Mouse (Mus musculus) stomach, embryonic 16.5 days (tissue): ENCODE data around the gene Zfp747. TPM values are rescaled to one million over a fixed set of nuclear protein-coding genes. Genes with fewer than 3 reads are reported as not detected.
"Not testable (repeated sequence)": the region's sequence is repeated elsewhere in the genome, so short reads cannot be mapped to it uniquely, and the experiment has no call there.

Source experiments
- ATAC-seq: fragments of 200-750 bp; cut with Nextera tagmentation; 2 replicates; pipeline ENCODE4 v1.8.0; 2017; ENCODE audit warnings: moderate number of reproducible peaks, moderate TSS enrichment; ENCODE audit not compliant: insufficient read depth, low FRiP score
- H3K27ac ChIP-seq: fragments of 300-500 bp; sonication (generic); 2 replicates; pipeline ENCODE4 v1.5.1; 2014; ENCODE audit warnings: low read length
- H3K27me3 ChIP-seq: fragments of 300-500 bp; sonication (generic); 2 replicates; pipeline ENCODE4 v1.6.1; 2014; ENCODE audit warnings: low read length, control low read depth, mixed read lengths; ENCODE audit not compliant: control insufficient read depth, insufficient read depth
- H3K36me3 ChIP-seq: fragments of 300-500 bp; sonication (generic); 2 replicates; pipeline ENCODE4 v1.6.1; 2014; ENCODE audit warnings: low read length; ENCODE audit not compliant: control insufficient read depth, insufficient read depth
- H3K4me1 ChIP-seq: fragments of 300-500 bp; sonication (generic); 2 replicates; pipeline ENCODE4 v1.6.1; 2014; ENCODE audit warnings: low read length, control low read depth, mixed read lengths; ENCODE audit not compliant: control insufficient read depth, insufficient read depth
- H3K4me2 ChIP-seq: fragments of 300-500 bp; sonication (generic); 2 replicates; pipeline ENCODE4 v1.6.1; 2014; ENCODE audit warnings: low read depth, low read length, mixed read lengths
- H3K4me3 ChIP-seq: fragments of 300-500 bp; sonication (generic); replicated peaks from 2 replicates; pipeline ENCODE4 v1.5.1; 2014; ENCODE audit warnings: mild to moderate bottlenecking, low read length
- H3K9ac ChIP-seq: fragments of 300-500 bp; sonication (generic); 2 replicates; pipeline ENCODE4 v1.6.1; 2014; ENCODE audit warnings: low read length
- H3K9me3 ChIP-seq: fragments of 300-500 bp; sonication (generic); replicated peaks from 2 replicates; pipeline ENCODE4 v1.6.1; 2016; ENCODE audit warnings: low read length, control low read depth; ENCODE audit not compliant: control insufficient read depth
- WGBS: fragments of 180-500 bp; shearing (Covaris S2); extraction: QIAGEN DNeasy Blood & Tissue Kit; methylation state at CpG from one replicate; pipeline ENCODE4 v1.1.7; 2014; 5-methylcytosine and 5-hydroxymethylcytosine counted together
- polyA plus RNA-seq: library from polyadenylated mRNA; unstranded; fragments of >200 nt; fragmentation: Nextera tagmentation; extraction: Ambion mirVana; gene quantifications from 2 replicates; pipeline ENCODE4 v1.2.1, GENCODE M21; 2015

The Zfp747 gene
- polyA plus RNA-seq, 1 experiment from 2014 or later: 9.6 TPM

DNA sequence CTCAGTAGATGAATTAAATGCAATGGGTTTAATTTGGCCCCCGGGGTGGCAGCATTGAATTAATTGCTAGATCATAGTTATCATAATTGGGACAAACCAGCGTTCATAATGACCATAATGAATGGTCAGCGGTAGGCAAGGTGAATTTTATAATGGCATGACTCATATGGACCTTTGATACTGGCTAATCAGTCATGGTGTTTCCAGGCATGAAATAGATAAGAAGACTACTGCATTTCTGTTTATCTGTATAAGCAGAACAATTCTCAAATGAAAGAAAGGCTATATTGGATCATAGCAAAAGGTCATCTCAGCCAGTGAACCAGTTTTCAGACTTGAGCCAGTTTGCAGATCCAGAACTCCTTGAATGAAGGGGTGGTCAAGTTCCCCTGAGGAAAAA, 24.5 kb upstream of the Zfp747 start:
- Histone ChIP-seq H3K36me3 (peaks cover 3% of the 10 kb centered on the region; the same call in 1 of the 2 replicates), H3K9ac (no peak overlapping the region), H3K27ac (no peak overlapping the region), H3K4me1 (no peaks in the 10 kb centered on the region), H3K4me2 (no peak overlapping the region), H3K4me3 (no peak overlapping the region), H3K27me3 (no peaks in the 10 kb centered on the region), H3K9me3 (no peaks in the 10 kb centered on the region)
- no peak for ATAC-seq
- 65% methylated on average over 3 of the region's 3 CpGs for WGBS

DNA sequence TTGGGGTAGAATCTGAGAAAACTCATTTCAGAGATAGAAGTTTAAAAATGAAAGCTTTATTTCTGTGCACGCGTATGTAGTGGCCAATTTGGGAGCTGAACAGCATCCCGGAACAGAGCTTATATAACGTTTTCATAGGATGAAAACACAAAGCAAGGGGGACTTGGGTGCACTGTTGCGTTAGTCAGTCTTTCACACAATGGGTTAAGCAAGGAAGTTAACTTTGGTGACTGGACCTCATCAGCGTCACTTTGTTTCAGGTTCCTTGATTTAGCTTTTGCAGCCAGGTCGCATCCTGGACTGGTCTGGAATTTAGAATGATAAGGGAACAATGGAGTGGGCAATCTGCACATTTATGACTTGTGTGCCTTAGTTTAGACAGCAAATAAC, 18.1 kb upstream of the Zfp747 start:
- WGBS: 9% methylated on average over 7 of the region's 7 CpGs
- H3K4me1 ChIP-seq: peaks cover 10% of the 10 kb centered on the region
- H3K4me3 ChIP-seq: peak overlapping the region; percentile 66
- H3K36me3 ChIP-seq: peaks cover 5% of the 10 kb centered on the region; the same call in 1 of the 2 replicates
- H3K9ac ChIP-seq: peak overlapping the region; percentile 65
- H3K4me2 ChIP-seq: peak overlapping the region; percentile 72
- no peak for ATAC-seq
- H3K27ac ChIP-seq: peak overlapping the region; percentile 63
- no peaks in the 10 kb centered on the region for H3K9me3 ChIP-seq
- no peaks in the 10 kb centered on the region for H3K27me3 ChIP-seq

DNA sequence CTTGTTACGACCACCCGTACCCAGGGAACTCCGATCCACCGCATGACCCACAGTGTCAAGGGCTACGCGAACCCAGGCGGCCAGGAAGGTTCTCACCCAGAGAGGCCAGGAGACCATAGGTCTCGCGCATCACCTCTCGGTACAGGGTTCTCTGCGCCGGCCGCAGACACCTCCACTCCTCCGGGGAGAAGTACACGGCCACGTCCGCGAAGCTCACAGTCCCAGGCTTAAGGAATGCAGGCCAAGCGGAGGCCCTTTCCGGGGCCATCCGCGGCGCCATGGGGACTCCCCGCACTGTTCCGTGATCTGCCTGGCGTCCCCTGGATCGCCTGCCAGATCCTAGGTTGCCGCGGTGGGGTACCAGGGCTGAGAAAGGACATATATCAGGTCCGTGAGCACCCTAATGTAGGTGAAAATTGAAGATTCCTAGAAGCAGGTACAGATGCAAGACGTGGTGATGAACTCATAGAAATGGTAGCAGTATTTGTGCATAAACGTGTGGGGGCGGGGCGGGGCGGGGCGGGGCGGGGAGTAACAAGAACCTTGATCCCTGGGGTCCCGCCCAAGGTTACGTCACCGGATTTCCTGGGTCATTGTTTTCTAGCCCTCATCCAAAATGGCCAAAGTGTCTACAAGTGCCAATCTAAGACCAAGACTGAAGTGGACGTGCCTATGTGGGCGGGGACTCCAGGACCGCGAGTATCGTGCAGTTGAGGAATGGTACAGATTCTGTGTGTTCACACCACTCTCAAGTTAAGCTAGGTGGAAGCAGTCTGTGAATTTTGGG, 17.5 kb upstream of the Zfp747 start, which contains the start of gene E430018J23Rik:
E430018J23Rik (minus strand) TSS at position 473 of the 787 bp plus-strand sequence.
- peak within 1 kb of the TSS; percentile 66 for H3K4me3 ChIP-seq
- H3K4me2 ChIP-seq: peak within 1 kb of the TSS; percentile 72
- WGBS: under 1% methylated on average over 45 of the region's 45 CpGs
- peaks cover 5% of the 10 kb centered on the region; the same call in 1 of the 2 replicates for H3K36me3 ChIP-seq
- peaks cover 10% of the 10 kb centered on the region for H3K4me1 ChIP-seq
- H3K27ac ChIP-seq: peak within 1 kb of the TSS; percentile 85
- peak; percentile 97 for ATAC-seq
- H3K27me3 ChIP-seq: no peaks in the 10 kb centered on the region
- no peaks in the 10 kb centered on the region for H3K9me3 ChIP-seq
- H3K9ac ChIP-seq: peak within 1 kb of the TSS; percentile 88

DNA sequence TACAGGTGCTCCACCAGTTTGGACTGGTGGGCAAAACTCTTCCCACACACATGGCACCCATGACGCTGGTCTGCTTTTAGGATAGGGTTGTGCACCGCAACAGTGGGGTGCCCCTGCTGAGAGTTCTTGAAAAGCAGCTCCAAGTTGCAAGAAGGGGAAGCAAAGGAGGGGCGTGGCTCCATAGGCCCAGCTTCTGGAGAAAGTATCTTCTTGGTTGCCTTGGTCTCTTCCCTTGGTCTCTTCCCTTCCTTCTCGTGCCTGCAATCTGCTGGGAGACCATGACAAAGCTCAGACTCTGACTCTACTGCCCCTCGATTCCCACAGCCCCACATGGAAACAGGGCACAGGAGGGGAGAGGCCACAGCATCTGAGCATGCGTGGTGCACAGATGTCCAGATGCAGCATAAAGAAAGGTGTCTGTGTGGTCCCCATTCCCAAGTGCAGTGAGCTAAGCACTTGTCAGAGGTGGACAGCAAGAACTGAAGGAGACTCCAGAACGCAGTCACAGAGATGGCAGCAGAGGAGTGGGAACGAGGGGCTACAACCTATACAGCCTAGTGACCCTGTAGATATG, 16.5 kb upstream of the Zfp747 start:
- peak overlapping the region; percentile 88 for H3K9ac ChIP-seq
- no peaks in the 10 kb centered on the region for H3K9me3 ChIP-seq
- H3K4me2 ChIP-seq: peak overlapping the region; percentile 72
- H3K36me3 ChIP-seq: peaks cover 5% of the 10 kb centered on the region; the same call in 1 of the 2 replicates
- no peak overlapping the region for H3K27ac ChIP-seq
- no peaks in the 10 kb centered on the region for H3K27me3 ChIP-seq
- 81% methylated on average over 8 of the region's 8 CpGs for WGBS
- H3K4me1 ChIP-seq: peaks cover 10% of the 10 kb centered on the region
- ATAC-seq: no peak
- H3K4me3 ChIP-seq: peak overlapping the region; percentile 66

DNA sequence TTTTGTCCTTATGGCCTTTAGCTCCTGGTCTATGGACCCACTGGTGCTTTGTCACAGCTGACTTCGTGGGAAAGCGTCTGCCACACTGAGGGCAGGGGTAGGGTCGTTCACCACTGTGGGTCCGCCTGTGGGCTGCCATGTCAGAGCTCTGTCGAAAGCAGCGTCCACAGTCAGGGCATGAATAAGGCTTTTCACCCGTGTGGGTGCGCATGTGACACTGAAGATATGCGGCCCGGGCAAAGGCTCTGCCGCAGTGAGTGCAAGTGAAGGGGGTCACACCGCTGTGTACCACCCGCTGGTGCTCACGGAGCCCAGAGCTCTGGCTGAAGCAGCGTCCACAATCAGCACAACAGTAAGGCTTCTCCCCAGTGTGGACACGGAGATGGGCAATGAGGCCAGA, 15.7 kb upstream of the Zfp747 start:
- no peak overlapping the region for H3K4me3 ChIP-seq
- no peaks in the 10 kb centered on the region for H3K27me3 ChIP-seq
- peaks cover 5% of the 10 kb centered on the region; the same call in 1 of the 2 replicates for H3K36me3 ChIP-seq
- no peak for ATAC-seq
- WGBS: 95% methylated on average over 16 of the region's 16 CpGs
- no peak overlapping the region for H3K4me2 ChIP-seq
- H3K9ac ChIP-seq: no peak overlapping the region
- H3K9me3 ChIP-seq: no peaks in the 10 kb centered on the region
- H3K4me1 ChIP-seq: peaks cover 10% of the 10 kb centered on the region
- no peak overlapping the region for H3K27ac ChIP-seq

DNA sequence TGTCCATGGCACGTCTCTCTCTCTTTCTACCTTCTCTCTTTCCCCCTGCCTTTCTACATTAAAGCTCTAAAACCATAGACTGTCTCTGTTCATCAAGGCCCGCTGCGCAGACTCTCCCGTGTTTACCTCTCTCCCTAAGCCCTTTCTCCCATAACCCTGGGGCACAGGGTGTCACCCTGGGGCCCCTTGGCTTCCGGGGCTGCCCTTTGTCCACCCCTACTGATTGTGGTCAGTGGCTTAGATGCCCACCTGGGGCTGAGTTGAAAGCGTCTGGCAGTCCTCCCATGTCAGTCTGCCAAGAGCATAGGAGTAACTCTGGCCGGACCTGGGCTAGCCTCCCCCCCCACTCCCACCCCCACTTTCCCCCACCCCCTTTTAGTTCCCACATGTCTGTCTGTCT, 14.5 kb upstream of the Zfp747 start:
- H3K9ac ChIP-seq: no peak overlapping the region
- H3K4me3 ChIP-seq: no peak overlapping the region
- H3K27ac ChIP-seq: no peak overlapping the region
- H3K4me1 ChIP-seq: peaks cover 10% of the 10 kb centered on the region
- H3K36me3 ChIP-seq: peaks cover 5% of the 10 kb centered on the region; the same call in 1 of the 2 replicates
- H3K27me3 ChIP-seq: no peaks in the 10 kb centered on the region
- ATAC-seq: no peak
- WGBS: 79% methylated on average over 7 of the region's 7 CpGs
- no peak overlapping the region for H3K4me2 ChIP-seq
- H3K9me3 ChIP-seq: no peaks in the 10 kb centered on the region

DNA sequence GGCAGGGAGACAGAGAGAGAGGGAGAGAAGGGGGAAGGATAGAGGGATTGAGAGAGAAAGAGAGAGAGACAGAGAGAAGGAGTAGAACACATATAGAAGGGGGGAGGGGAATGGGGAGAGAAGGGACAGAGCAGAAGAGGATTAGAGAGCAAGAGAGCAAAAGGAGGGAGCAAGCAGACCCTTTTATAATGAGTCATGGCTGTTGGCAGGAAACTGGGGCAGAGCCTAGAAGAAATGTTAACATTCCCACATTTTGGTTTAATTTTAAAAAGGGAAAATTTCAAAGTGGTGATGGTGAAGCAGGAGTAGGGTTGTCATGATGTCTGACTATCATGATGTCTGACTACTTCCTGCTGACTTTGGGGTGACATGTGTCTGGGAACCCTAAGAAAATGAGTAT, 12.4 kb upstream of the Zfp747 start:
- H3K9ac ChIP-seq, H3K4me1 ChIP-seq, H3K4me3 ChIP-seq, H3K4me2 ChIP-seq, H3K27ac ChIP-seq, H3K9me3 ChIP-seq, ATAC-seq, H3K27me3 ChIP-seq: not testable (repeated sequence)
- peaks cover 13% of the 10 kb centered on the region for H3K36me3 ChIP-seq

DNA sequence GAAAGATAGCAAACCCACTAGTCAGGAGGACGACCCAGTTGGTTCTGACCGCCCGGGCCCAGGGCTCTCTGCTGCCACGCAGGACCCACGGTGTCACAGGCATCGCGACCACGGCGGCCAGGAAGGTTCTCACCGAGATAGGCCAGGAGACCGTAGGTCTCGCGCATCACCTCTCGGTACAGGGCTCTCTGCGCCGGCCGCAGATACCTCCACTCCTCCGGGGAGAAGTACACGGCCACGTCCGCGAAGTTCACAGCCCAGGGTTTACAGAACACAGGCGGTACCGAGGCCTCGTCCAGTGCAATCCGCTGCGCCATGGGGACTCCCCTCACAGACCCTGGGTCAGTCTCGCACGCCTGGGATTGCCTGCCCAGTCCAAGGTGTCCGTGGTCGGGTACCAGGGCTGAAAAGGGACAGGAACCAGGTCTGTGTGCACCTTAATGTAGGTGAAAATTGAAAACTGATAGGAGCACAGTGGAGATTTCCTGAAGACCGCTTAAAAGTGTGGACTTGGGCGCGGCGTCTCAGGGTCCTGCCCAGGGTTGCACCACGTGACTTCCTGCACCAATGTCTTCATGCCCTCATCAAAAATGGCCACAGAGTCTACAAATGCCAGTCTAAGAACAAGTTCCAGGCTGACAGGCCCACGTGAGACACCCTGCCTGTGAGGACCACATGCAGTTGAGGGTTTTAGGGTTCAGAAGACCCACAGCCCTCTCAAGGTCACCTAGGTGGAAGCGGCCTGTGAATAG, 11.0 kb upstream of the Zfp747 start, which contains the start of gene 9130019O22Rik:
9130019O22Rik (minus strand) TSS at position 526 of the 752 bp plus-strand sequence.
- peaks cover 12% of the 10 kb centered on the region for H3K36me3 ChIP-seq
- peak; percentile 93 for ATAC-seq
- peak within 1 kb of the TSS; percentile 85 for H3K9ac ChIP-seq
- peak within 1 kb of the TSS; percentile 65 for H3K4me2 ChIP-seq
- H3K4me3 ChIP-seq: peak within 1 kb of the TSS; percentile 68
- H3K9me3 ChIP-seq: 0 out of 2 replicates have a peak, but pooled peaks cover 2% of the 10 kb centered on the region
- 5% methylated on average over 38 of the region's 38 CpGs for WGBS
- peak within 1 kb of the TSS; percentile 62; the same call in 1 of the 2 replicates for H3K27ac ChIP-seq
- no peaks in the 10 kb centered on the region for H3K27me3 ChIP-seq
- no peaks in the 10 kb centered on the region for H3K4me1 ChIP-seq
